Mouse (Mus musculus) thymus, postnatal 36 days (tissue): Measurements from ENCODE around the gene Gm7951.
"Not testable (repeated sequence)": the region's sequence is repeated elsewhere in the genome, so short reads cannot be mapped to it uniquely, and the experiment has no call there.

Experiments
- DNase-seq, 2 experiments: peaks; one replicate each; pipeline ENCODE4 v3.0.0; 2022; ENCODE audit warnings: mixed read lengths in 2 of 2

The Gm7951 gene

GRCm38 (mm10) chr14:42117269-42117668, at the start of gene Gm7951:
TSS of gene Gm7951 (minus strand) at chr14:42117369.
- not testable (repeated sequence) for DNase-seq

DNA sequence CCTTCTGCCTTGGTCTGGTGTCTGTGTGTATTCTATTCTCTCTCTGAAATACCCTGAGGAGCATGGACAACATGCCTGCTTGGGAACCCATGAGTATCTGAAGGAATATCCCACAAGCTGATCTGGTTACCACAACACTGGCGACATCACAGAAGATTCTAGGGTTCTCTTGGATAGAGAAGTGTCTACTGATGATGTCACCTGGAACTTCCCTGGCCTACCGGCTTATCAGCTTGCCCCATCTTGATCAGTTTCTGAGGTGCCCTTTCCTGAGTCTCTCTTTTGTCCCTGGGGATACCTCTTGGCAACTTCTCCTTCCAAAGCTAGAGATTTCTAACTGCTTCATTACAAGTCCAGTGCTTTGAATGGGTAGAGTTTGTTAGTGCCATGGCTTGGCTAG, 45.4 kb upstream of the Gm7951 start, which contains the start of gene Gm17027:
Gm17027 (minus strand) TSS at position 101 of the 400 bp plus-strand sequence.
- DNase-seq: not testable (repeated sequence)

- DNase-seq: peak in 1 of 2 experiments; percentile 1
These were observed 17.4 kb upstream of the Gm7951 start for GRCm38 (mm10) chr14:42134571-42134970.

DNA sequence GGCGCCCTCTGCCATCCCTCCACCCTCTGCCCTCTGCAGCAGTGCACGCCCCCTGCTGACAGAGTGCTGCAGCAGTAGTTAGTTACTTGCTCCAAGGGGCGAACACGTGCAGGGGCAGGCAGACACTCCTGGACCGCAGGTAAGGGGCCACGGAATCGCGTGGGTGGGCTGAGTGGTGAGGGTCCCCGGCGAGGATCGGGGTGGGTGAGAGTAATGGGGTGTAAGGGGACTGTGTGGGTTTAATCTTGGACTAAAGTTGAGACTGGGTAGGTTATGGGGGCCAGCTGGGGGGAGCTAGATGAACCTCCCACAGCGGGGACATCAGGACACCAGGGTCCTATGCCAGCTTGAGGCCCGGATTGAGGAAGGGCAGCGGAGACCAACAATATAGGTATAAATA, 16.6 kb upstream of the Gm7951 start:
- peak in 1 of 2 experiments; percentile 0 for DNase-seq
